Mouse (Mus musculus): ENCODE data around the gene Il27. TPM values are rescaled to one million over a fixed set of nuclear protein-coding genes. Genes with fewer than 3 reads are reported as not detected.

Il27 gene
- total RNA-seq, 2 experiments from 2014 or later = not detected

GRCm38 (mm10) chr7:126606611-126607010 lies 11.9 kb upstream of the Il27 start:
- no peak for DNase-seq

GRCm38 (mm10) chr7:126602650-126603049 lies 7.9 kb upstream of the Il27 start:
- no peak for DNase-seq

GRCm38 (mm10) chr7:126601896-126602295 lies 7.2 kb upstream of the Il27 start:
- no peak for DNase-seq

GRCm38 (mm10) chr7:126598919-126599318 lies 4.2 kb upstream of the Il27 start:
- DNase-seq = no peak

- no peak for DNase-seq
Measured at GRCm38 (mm10) chr7:126596414-126596813, 1.7 kb upstream of the Il27 start.

GRCm38 (mm10) chr7:126595890-126596289 lies 1.1 kb upstream of the Il27 start:
- DNase-seq = no peak

GRCm38 (mm10) chr7:126587779-126588178 lies 7.0 kb downstream of the Il27 start:
- DNase-seq = peak; percentile 36 to 44

GRCm38 (mm10) chr7:126586839-126587238 lies 7.9 kb downstream of the Il27 start:
- no peak for DNase-seq

- no peak for DNase-seq
Measured at GRCm38 (mm10) chr7:126585717-126586116, 9.0 kb downstream of the Il27 start, which contains the start of gene Cln3. Gene Cln3 (minus strand): TSS chr7:126585817.

GRCm38 (mm10) chr7:126584506-126584977 lies 10.2 kb downstream of the Il27 start, which contains the start of gene Apobr:
Gene Apobr (plus strand): TSS chr7:126584942.
- DNase-seq = no peak

GRCm38 (mm10) chr7:126583761-126584160 lies 11.0 kb downstream of the Il27 start:
- DNase-seq = no peak

- DNase-seq = peak; percentile 77 to 78
Measured at GRCm38 (mm10) chr7:126583251-126583709, 11.5 kb downstream of the Il27 start.

- DNase-seq = peak; percentile 23 to 33
Measured at GRCm38 (mm10) chr7:126582759-126583158, 12.0 kb downstream of the Il27 start.

- DNase-seq = no peak
Measured at GRCm38 (mm10) chr7:126581661-126582060, 13.1 kb downstream of the Il27 start.

GRCm38 (mm10) chr7:126579172-126579571 lies 15.6 kb downstream of the Il27 start:
- DNase-seq = peak in 1 of 2 experiments; percentile 30

- no peak for DNase-seq
Measured at GRCm38 (mm10) chr7:126576946-126577345, 17.8 kb downstream of the Il27 start.

- peak; percentile 81 to 82 for DNase-seq
Measured at GRCm38 (mm10) chr7:126566094-126566765, 28.5 kb downstream of the Il27 start, which contains the start of gene Eif3c. Gene Eif3c (minus strand): TSS chr7:126566411.

GRCm38 (mm10) chr7:126565693-126566092 lies 29.0 kb downstream of the Il27 start:
- no peak for DNase-seq

GRCm38 (mm10) chr7:126556635-126557034 lies 38.1 kb downstream of the Il27 start:
- DNase-seq = no peak

- no peak for DNase-seq
Measured at GRCm38 (mm10) chr7:126554796-126555195, 39.9 kb downstream of the Il27 start.

- DNase-seq = no peak
Measured at GRCm38 (mm10) chr7:126545631-126546030, 49.1 kb downstream of the Il27 start.

GRCm38 (mm10) chr7:126541661-126542060 lies 53.1 kb downstream of the Il27 start:
- no peak for DNase-seq

Data from layer of hippocampus, postnatal 36 days (tissue).